Mouse (Mus musculus): ENCODE measurements at regions not wholly inside any gene's neighbourhood (a gene's known extent, or its start where the extent isn't known, plus 50 kb on each side); places are given as distances from the start of the nearest gene placed in this dataset.

GRCm38 (mm10) chr10:92044783-92045182, 677.4 kb downstream of the Nedd1 start:
- TF ChIP-seq CTCF (IDR thresholded peaks at IDR 0.05; ENCODE audit: control insufficient read depth, insufficient read depth, insufficient replicate concordance, low read depth, low read length) (no peak), POLR2A (IDR thresholded peaks at IDR 0.05; ENCODE audit: control insufficient read depth, low read depth, low read length) (no peak)

All from testis, adult 2 months (tissue).